Mouse (Mus musculus): Measurements from ENCODE around the gene Mrpl32. TPM values are rescaled to one million over a fixed set of nuclear protein-coding genes. Genes with fewer than 3 reads are reported as not detected.

Mrpl32 gene
- polyA plus RNA-seq, 1 experiment from 2014 or later = 121 TPM

GRCm38 (mm10) chr13:14561336-14561735 is 51.6 kb downstream of the Mrpl32 start:
- Histone ChIP-seq H3K9me3 (no peaks in the 10 kb centered on the region), H3K27ac (no peak overlapping the region), H3K4me2 (no peak overlapping the region), H3K36me3 (no peaks in the 10 kb centered on the region), H3K4me3 (no peak overlapping the region), H3K9ac (no peak overlapping the region), H3K4me1 (no peaks in the 10 kb centered on the region), H3K27me3 (no peaks in the 10 kb centered on the region)
- 71% methylated on average over 1 of the region's 1 CpGs for WGBS
- ATAC-seq (ENCODE audit: insufficient number of reproducible peaks, insufficient read depth, low FRiP score, low TSS enrichment, low read depth) = no peak

Other genes starting within 250 kb of the Mrpl32 start
- gene Hecw1, start 89.9 kb downstream of the Mrpl32 start, polyA plus RNA-seq (2015; fragmentation: Nextera tagmentation; extraction: Ambion mirVana) = 2.6 and 2.9 TPM in 2 replicates
- gene Psma2, start 75 bp upstream of the Mrpl32 start, polyA plus RNA-seq (2015; fragmentation: Nextera tagmentation; extraction: Ambion mirVana) = 193 and 201 TPM in 2 replicates
- gene AW209491, start 17.0 kb upstream of the Mrpl32 start, polyA plus RNA-seq (2015; fragmentation: Nextera tagmentation; extraction: Ambion mirVana) = 27.9 and 29.5 TPM in 2 replicates